Mouse (Mus musculus) hindbrain, postnatal 0 days (tissue): ENCODE results near the gene AI837181. TPM values are rescaled to one million over a fixed set of nuclear protein-coding genes. Genes with fewer than 3 reads are reported as not detected.

ENCODE experiments used
- ATAC-seq: fragments of 200-750 bp; cut with Nextera tagmentation; 2 replicates; pipeline ENCODE4 v1.8.0; 2017; ENCODE audit warnings: mild to moderate bottlenecking, moderate TSS enrichment, moderate library complexity
- DNase-seq: peaks from one replicate; pipeline ENCODE4 v3.0.0-alpha.2; 2015; ENCODE audit warnings: low spot score
- H3K27ac ChIP-seq: fragments of 300-500 bp; sonication (generic); 2 replicates; pipeline ENCODE4 v1.5.1; 2014; ENCODE audit warnings: mild to moderate bottlenecking
- H3K27me3 ChIP-seq: fragments of 300-500 bp; sonication (generic); 2 replicates; pipeline ENCODE4 v1.6.1; 2014; ENCODE audit warnings: low read length, mixed read lengths; ENCODE audit not compliant: insufficient read depth
- H3K36me3 ChIP-seq: fragments of 300-500 bp; sonication (generic); 2 replicates; pipeline ENCODE4 v1.6.1; 2014; ENCODE audit warnings: low read length, mixed read lengths; ENCODE audit not compliant: insufficient read depth
- H3K4me1 ChIP-seq: fragments of 300-500 bp; sonication (generic); 2 replicates; pipeline ENCODE4 v1.6.1; 2014; ENCODE audit warnings: antibody characterized with exemption, low read length, mixed read lengths; ENCODE audit not compliant: insufficient read depth
- H3K4me2 ChIP-seq: fragments of 300-500 bp; sonication (generic); 2 replicates; pipeline ENCODE4 v1.6.1; 2014; ENCODE audit warnings: low read depth, mild to moderate bottlenecking, low read length, moderate library complexity, mixed read lengths
- H3K4me3 ChIP-seq: fragments of 300-500 bp; sonication (generic); 2 replicates; pipeline ENCODE4 v1.5.1; 2014; ENCODE audit warnings: low read length
- H3K9ac ChIP-seq: fragments of 300-500 bp; sonication (generic); replicated peaks from 2 replicates; pipeline ENCODE4 v1.6.1; 2014; ENCODE audit warnings: mild to moderate bottlenecking, low read length, moderate library complexity, mixed read lengths
- H3K9me3 ChIP-seq: fragments of 300-500 bp; sonication (generic); 2 replicates; pipeline ENCODE4 v1.6.1; 2016; ENCODE audit warnings: low read length, mixed read lengths
- CTCF ChIP-seq: IDR thresholded peaks from 2 replicates; pipeline ENCODE4 v1.5.1; 2016; ENCODE audit warnings: antibody characterized with exemption, control low read depth, low read depth
- WGBS: fragments of 180-500 bp; shearing (Covaris S2); extraction: QIAGEN DNeasy Blood & Tissue Kit; methylation state at CpG from one replicate; pipeline ENCODE4 v1.1.7; 2014; 5-methylcytosine and 5-hydroxymethylcytosine counted together
- polyA plus RNA-seq: library from polyadenylated mRNA; unstranded; fragments of >200 nt; fragmentation: Nextera tagmentation; extraction: Ambion mirVana; gene quantifications from 2 replicates; pipeline ENCODE4 v1.2.1, GENCODE M21; 2015
- total RNA-seq: library from RNA; depleted of rRNA; stranded (reverse); fragments of >200 nt; gene quantifications from 2 replicates; pipeline ENCODE4 v1.2.3, GENCODE M21; 2014

Gene AI837181
- total and polyA plus RNA-seq, 2 experiments from 2014 or later = 82.8 to 100 TPM

GRCm38 (mm10) chr19:5444371-5444908 is 19.5 kb downstream of the AI837181 start:
- Histone ChIP-seq H3K4me3 (no peak overlapping the region), H3K4me1 (peaks cover 4% of the 10 kb centered on the region), H3K27me3 (peaks cover 26% of the 10 kb centered on the region), H3K36me3 (no peaks in the 10 kb centered on the region), H3K9me3 (no peaks in the 10 kb centered on the region), H3K27ac (no peak overlapping the region), H3K4me2 (no peak overlapping the region), H3K9ac (no peak overlapping the region)
- WGBS = 70% methylated on average over 9 of the region's 9 CpGs
- TF ChIP-seq CTCF = no peak
- ATAC-seq (no peak), DNase-seq (no peak)

- H3K4me3 ChIP-seq = no peak overlapping the region
- DNase-seq = no peak
- H3K9me3 ChIP-seq = no peaks in the 10 kb centered on the region
- ATAC-seq = no peak
- no peak overlapping the region for H3K4me2 ChIP-seq
- H3K27ac ChIP-seq = no peak overlapping the region
- WGBS = 29% methylated on average over 7 of the region's 7 CpGs
- H3K4me1 ChIP-seq = peaks cover 4% of the 10 kb centered on the region
- no peaks in the 10 kb centered on the region for H3K36me3 ChIP-seq
- H3K27me3 ChIP-seq = peaks cover 26% of the 10 kb centered on the region
- TF ChIP-seq CTCF = no peak
- H3K9ac ChIP-seq = no peak overlapping the region
Observed at GRCm38 (mm10) chr19:5444954-5445353, 20.0 kb downstream of the AI837181 start.

GRCm38 (mm10) chr19:5445747-5446146 is 20.8 kb downstream of the AI837181 start:
- no peak for ATAC-seq
- 87% methylated on average over 5 of the region's 5 CpGs for WGBS
- H3K27me3 ChIP-seq = peaks cover 29% of the 10 kb centered on the region

GRCm38 (mm10) chr19:5447515-5448353 is 22.8 kb downstream of the AI837181 start, which contains the start of gene Fosl1:
Gene Fosl1, plus strand, starts transcription at chr19:5447547.
- no peak for TF ChIP-seq CTCF
- Histone ChIP-seq H3K4me3 (peak within 1 kb of the TSS; percentile 57), H3K9me3 (no peaks in the 10 kb centered on the region), H3K27me3 (peaks cover 29% of the 10 kb centered on the region), H3K27ac (no peak within 1 kb of the TSS), H3K4me1 (peaks cover 4% of the 10 kb centered on the region), H3K4me2 (peak within 1 kb of the TSS; percentile 97), H3K9ac (peak within 1 kb of the TSS; percentile 35; the same call in 1 of the 2 replicates), H3K36me3 (no peaks in the 10 kb centered on the region)
- 1% methylated on average over 70 of the region's 70 CpGs for WGBS
- ATAC-seq (peak; percentile 80), DNase-seq (peak; percentile 65)

More at GRCm38 (mm10) chr19:5445747-5446146, 20.8 kb downstream of the AI837181 start:
- Histone ChIP-seq H3K27ac (no peak overlapping the region), H3K4me3 (no peak overlapping the region), H3K4me1 (peaks cover 4% of the 10 kb centered on the region), H3K4me2 (no peak overlapping the region), H3K9ac (no peak overlapping the region), H3K9me3 (no peaks in the 10 kb centered on the region), H3K36me3 (no peaks in the 10 kb centered on the region)
- TF ChIP-seq CTCF = no peak
- DNase-seq = no peak

- Histone ChIP-seq H3K4me3 (peak overlapping the region; percentile 57), H3K36me3 (no peaks in the 10 kb centered on the region), H3K4me2 (peak overlapping the region; percentile 97), H3K9ac (peak overlapping the region; percentile 35; the same call in 1 of the 2 replicates), H3K27me3 (peaks cover 29% of the 10 kb centered on the region), H3K4me1 (peaks cover 4% of the 10 kb centered on the region), H3K27ac (no peak overlapping the region), H3K9me3 (no peaks in the 10 kb centered on the region)
- WGBS = 10% methylated on average over 34 of the region's 36 CpGs
- ATAC-seq (peak; percentile 24; the same call in 1 of the 2 replicates), DNase-seq (no peak)
- no peak for TF ChIP-seq CTCF
Observed at GRCm38 (mm10) chr19:5448354-5449150, 23.6 kb downstream of the AI837181 start.

DNA sequence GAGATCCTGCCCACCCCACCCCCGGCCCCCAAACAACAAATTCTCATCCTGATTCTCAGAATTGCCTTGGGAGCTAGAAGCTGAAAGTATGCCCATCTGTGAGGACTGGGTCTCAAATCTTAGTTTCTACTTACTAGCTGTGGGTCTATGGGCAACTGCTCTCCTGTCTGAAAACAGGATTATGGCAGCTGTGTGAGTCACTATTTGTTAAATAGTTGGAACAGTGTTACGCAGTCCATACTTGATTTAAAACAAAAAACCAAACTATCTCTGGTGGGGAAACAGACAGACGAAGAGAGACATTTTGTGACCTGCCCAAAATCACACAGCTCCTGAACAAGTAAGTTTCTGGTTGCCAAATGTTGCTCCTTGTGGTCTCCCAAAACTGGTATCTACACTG is 24.7 kb downstream of the AI837181 start:
- Histone ChIP-seq H3K27me3 (peaks cover 29% of the 10 kb centered on the region), H3K9me3 (no peaks in the 10 kb centered on the region), H3K9ac (no peak overlapping the region), H3K4me1 (peaks cover 4% of the 10 kb centered on the region), H3K27ac (no peak overlapping the region), H3K4me3 (no peak overlapping the region), H3K4me2 (no peak overlapping the region), H3K36me3 (no peaks in the 10 kb centered on the region)
- no peak for ATAC-seq
- DNase-seq = no peak
- TF ChIP-seq CTCF = no peak
- 88% methylated on average over 3 of the region's 3 CpGs for whole genome bisulfite sequencing
